20 mouse cellular contexts compared by ENCODE assay signal in the genomic region with DNA sequence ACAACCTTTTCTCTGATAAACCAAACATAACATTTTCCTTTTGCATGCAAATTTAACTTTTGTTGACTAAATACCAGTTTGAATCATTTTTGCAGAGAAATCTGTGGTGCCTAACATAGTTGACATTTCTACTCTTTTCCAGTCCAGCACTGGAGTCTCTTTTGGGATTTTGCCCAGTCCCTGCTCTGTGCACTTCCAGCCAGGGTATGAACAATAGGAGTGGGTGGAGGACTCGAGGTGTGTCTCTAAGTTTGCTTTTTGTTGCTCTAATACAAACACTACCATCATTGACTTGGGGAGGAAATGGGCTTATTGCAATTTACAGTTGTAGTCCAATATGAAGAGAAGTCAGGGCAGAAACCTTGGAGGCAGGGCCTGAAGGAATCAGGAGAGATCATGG.
DNase-seq lines count a peak whose midpoint lies in the region; ATAC-seq and TF ChIP-seq lines count a peak whose summit lies in the region.
"Had no signal": no experiment of that assay in that cellular context is flagged by ENCODE, and none has a peak within 500 bp of the region (broad histone marks: within the 10 kb centered on the region; RNA-seq: fewer than 3 reads in every experiment).

No protein-coding gene starts in this region.

- 31% methylated on average over 1 of the region's 1 CpGs for WGBS in lung, embryonic 14.5 days
- WGBS in embryonic facial prominence, embryonic 14.5 days: 61% methylated on average over 1 of the region's 1 CpGs
- WGBS in stomach, embryonic 16.5 days: 34% methylated on average over 1 of the region's 1 CpGs

- TF ChIP-seq CTCF in lung, embryonic 14.5 days (IDR thresholded peaks at IDR 0.05; ENCODE audit: low read depth): no peak

- H3K27ac ChIP-seq in lung, embryonic 14.5 days (ENCODE audit: low read depth): no peak overlapping the region
- no peak overlapping the region for H3K27ac ChIP-seq in embryonic facial prominence, embryonic 14.5 days (replicated peaks; ENCODE audit: low read depth, low read length)
- H3K27ac ChIP-seq in stomach, embryonic 16.5 days (ENCODE audit: low read length): peak overlapping the region; percentile 55
- H3K27ac ChIP-seq: embryonic facial prominence, embryonic 15.5 days; forebrain, embryonic 15.5 days; heart, embryonic 10.5 days; hindbrain, embryonic 13.5 days; hindbrain, postnatal 0 days had no signal

- no peak overlapping the region for H3K4me3 ChIP-seq in lung, embryonic 14.5 days (ENCODE audit: low read depth, low read length)
- H3K4me3 ChIP-seq in embryonic facial prominence, embryonic 14.5 days (ENCODE audit: low read depth, low read length): no peak overlapping the region
- no peak overlapping the region for H3K4me3 ChIP-seq in stomach, embryonic 16.5 days (replicated peaks; ENCODE audit: low read length)
- H3K4me3 ChIP-seq: embryonic facial prominence, embryonic 15.5 days; forebrain, embryonic 15.5 days; heart, embryonic 10.5 days; hindbrain, embryonic 13.5 days had no signal

- no peak overlapping the region for H3K4me2 ChIP-seq in lung, embryonic 14.5 days
- no peak overlapping the region for H3K4me2 ChIP-seq in embryonic facial prominence, embryonic 14.5 days (ENCODE audit: low read depth, low read length)
- H3K4me2 ChIP-seq in stomach, embryonic 16.5 days (ENCODE audit: low read depth, low read length): no peak overlapping the region
- H3K4me2 ChIP-seq: embryonic facial prominence, embryonic 15.5 days; forebrain, embryonic 15.5 days; hindbrain, embryonic 13.5 days had no signal

- H3K27me3 ChIP-seq in lung, embryonic 14.5 days (ENCODE audit: insufficient read depth, low read length): no peaks in the 10 kb centered on the region
- H3K27me3 ChIP-seq in embryonic facial prominence, embryonic 14.5 days (replicated peaks; ENCODE audit: control insufficient read depth, insufficient read depth, low read length): no peaks in the 10 kb centered on the region
- no peaks in the 10 kb centered on the region for H3K27me3 ChIP-seq in stomach, embryonic 16.5 days (ENCODE audit: control insufficient read depth, insufficient read depth, low read length)
- H3K27me3 ChIP-seq: CH12.LX; embryonic facial prominence, embryonic 15.5 days; forebrain, embryonic 15.5 days; hindbrain, embryonic 13.5 days had no signal

- peak; percentile 62 for DNase-seq in lung, embryonic 14.5 days
- DNase-seq in lung, adult 18-20 months: no peak
- DNase-seq in lung, postnatal 10 days: peak; percentile 52
- DNase-seq in lung, postnatal 4 days: no peak
- peak; percentile 43 for DNase-seq in embryonic facial prominence, embryonic 14.5 days (ENCODE audit: low spot score)
- no peak for DNase-seq in cerebellum, adult 18-20 months
- DNase-seq: adrenal gland, postnatal 10 days; cerebellum, adult 11 months; cerebellum, adult 9-10 months; cerebellum, postnatal 25 days; gastrocnemius, postnatal 10 days; heart, adult 18-20 months; heart, postnatal 4 days had no signal

- no peaks in the 10 kb centered on the region for H3K9me3 ChIP-seq in lung, embryonic 14.5 days (ENCODE audit: low read depth, low read length)
- peaks cover 5% of the 10 kb centered on the region; the same call in 1 of the 2 replicates for H3K9me3 ChIP-seq in embryonic facial prominence, embryonic 14.5 days (ENCODE audit: control insufficient read depth, low read length)
- H3K9me3 ChIP-seq in stomach, embryonic 16.5 days (replicated peaks; ENCODE audit: control insufficient read depth, low read length): no peaks in the 10 kb centered on the region
- H3K9me3 ChIP-seq: embryonic facial prominence, embryonic 15.5 days; forebrain, embryonic 15.5 days; heart, embryonic 10.5 days had no signal

- H3K9ac ChIP-seq in lung, embryonic 14.5 days: no peak overlapping the region
- H3K9ac ChIP-seq in embryonic facial prominence, embryonic 14.5 days (ENCODE audit: low read depth, low read length): no peak overlapping the region
- no peak overlapping the region for H3K9ac ChIP-seq in stomach, embryonic 16.5 days (ENCODE audit: low read length)
- H3K9ac ChIP-seq: embryonic facial prominence, embryonic 15.5 days; forebrain, embryonic 15.5 days; hindbrain, embryonic 13.5 days had no signal

- H3K36me3 ChIP-seq in lung, embryonic 14.5 days (ENCODE audit: insufficient read depth): no peaks in the 10 kb centered on the region
- no peaks in the 10 kb centered on the region for H3K36me3 ChIP-seq in embryonic facial prominence, embryonic 14.5 days (ENCODE audit: control insufficient read depth, insufficient read depth, low read length)
- no peaks in the 10 kb centered on the region for H3K36me3 ChIP-seq in stomach, embryonic 16.5 days (ENCODE audit: control insufficient read depth, insufficient read depth, low read length)
- H3K36me3 ChIP-seq: embryonic facial prominence, embryonic 15.5 days; forebrain, embryonic 15.5 days; heart, embryonic 10.5 days; hindbrain, embryonic 13.5 days had no signal

- no peak for ATAC-seq in lung, embryonic 14.5 days (ENCODE audit: insufficient read depth)
- ATAC-seq in embryonic facial prominence, embryonic 14.5 days (ENCODE audit: low read depth): no peak
- ATAC-seq in stomach, embryonic 16.5 days (ENCODE audit: insufficient read depth, low FRiP score): no peak
- ATAC-seq: forebrain, embryonic 15.5 days; hindbrain, postnatal 0 days had no signal

- H3K4me1 ChIP-seq in lung, embryonic 14.5 days (ENCODE audit: insufficient read depth): no peaks in the 10 kb centered on the region
- peaks cover 8% of the 10 kb centered on the region for H3K4me1 ChIP-seq in embryonic facial prominence, embryonic 14.5 days (ENCODE audit: control insufficient read depth, insufficient read depth, low read length)
- 0 out of 2 replicates have a peak, but pooled peaks cover 3% of the 10 kb centered on the region for H3K4me1 ChIP-seq in stomach, embryonic 16.5 days (ENCODE audit: control insufficient read depth, insufficient read depth, low read length)
- H3K4me1 ChIP-seq: forebrain, embryonic 15.5 days; hindbrain, embryonic 13.5 days had no signal

Comparison
In these comparisons a context has a peak if more than half of its experiments do, and no peak if none do; other contexts are left out.
1. DNase-seq: peak in lung, embryonic 14.5 days (single experiment), lung, postnatal 10 days (single experiment) and embryonic facial prominence, embryonic 14.5 days (single experiment); none in lung, adult 18-20 months (0 of 2), lung, postnatal 4 days (0 of 2) and cerebellum, adult 18-20 months (0 of 2).